Mouse (Mus musculus) CH12.LX (cell line): Measurements from ENCODE around the gene Fcer1g. TPM values are rescaled to one million over a fixed set of nuclear protein-coding genes. Genes with fewer than 3 reads are reported as not detected.

ENCODE experiments used
- DNase-seq: peaks from one replicate; pipeline ENCODE4 v3.0.0-alpha.2; 2013; ENCODE audit errors: extremely low read depth
- H3K27ac ChIP-seq: 2 replicates; pipeline ENCODE4 v1.5.1; 2012; ENCODE audit warnings: low read depth, mild to moderate bottlenecking, control low read depth, moderate library complexity; ENCODE audit not compliant: insufficient read depth
- H3K27me3 ChIP-seq: replicated peaks from 2 replicates; pipeline ENCODE3; 2012; ENCODE audit warnings: inconsistent platforms
- H3K36me3 ChIP-seq, 2 experiments: replicated peaks in 1 of 2; 2 replicates each; pipeline versions ENCODE3 to v1.6.1; 2012; ENCODE audit warnings: inconsistent platforms in 1 of 2, low read length in 1 of 2, mild to moderate bottlenecking in 1 of 2, mixed read lengths in 1 of 2, moderate library complexity in 1 of 2; ENCODE audit not compliant: control insufficient read depth in 1 of 2, insufficient read depth in 1 of 2
- H3K4me1 ChIP-seq, 2 experiments: 2 replicates each; pipeline ENCODE4 v1.6.1; 2012; ENCODE audit warnings: inconsistent platforms in 1 of 2, moderate library complexity in 1 of 2; ENCODE audit not compliant: insufficient read depth in 2 of 2, control insufficient read depth in 1 of 2
- H3K4me2 ChIP-seq: 2 replicates; pipeline ENCODE4 v1.6.1; 2012; ENCODE audit warnings: low read depth, mild to moderate bottlenecking, control low read depth; ENCODE audit not compliant: poor library complexity, insufficient read depth, severe bottlenecking
- H3K4me3 ChIP-seq, 3 experiments: fragments of 150-350 bp in 1 of 3; sonication (generic) in 1 of 3; replicated peaks in 1 of 3; 2 replicates each; pipeline versions ENCODE3 to v1.5.1; 2011 to 2012; ENCODE audit warnings: low read depth in 2 of 3, low read length in 2 of 3, mild to moderate bottlenecking in 2 of 3, moderate library complexity in 2 of 3, control low read depth in 1 of 3, improper control_type of control experiment in 1 of 3, inconsistent platforms in 1 of 3, mixed read lengths in 1 of 3; ENCODE audit not compliant: poor library complexity in 1 of 3
- H3K79me2 ChIP-seq: replicated peaks from 2 replicates; pipeline ENCODE4 v1.6.1; 2012; ENCODE audit warnings: mild to moderate bottlenecking, moderate library complexity; ENCODE audit not compliant: control insufficient read depth, poor library complexity, insufficient read depth, severe bottlenecking; ENCODE audit errors: extremely low read depth
- H3K9ac ChIP-seq: 2 replicates; pipeline ENCODE4 v1.6.1; 2012; ENCODE audit warnings: low read depth, mild to moderate bottlenecking, control low read depth, moderate library complexity; ENCODE audit not compliant: insufficient read depth
- H3K9me3 ChIP-seq: replicated peaks from 2 replicates; pipeline ENCODE3; 2012; ENCODE audit warnings: low read length, inconsistent platforms, mixed read lengths
- BHLHE40 ChIP-seq: IDR thresholded peaks from 2 replicates; pipeline ENCODE4 v1.6.1; 2011; ENCODE audit warnings: mild to moderate bottlenecking, low read depth, low read length, improper control_type of control experiment
- E2F4 ChIP-seq: IDR thresholded peaks from 2 replicates; pipeline ENCODE4 v1.6.1; 2011; ENCODE audit warnings: low read depth, low read length, improper control_type of control experiment; ENCODE audit not compliant: insufficient replicate concordance
- ETS1 ChIP-seq: conservative IDR thresholded peaks from 2 replicates; pipeline ENCODE4 v1.6.1; 2012; ENCODE audit warnings: low read depth, mild to moderate bottlenecking, inconsistent platforms, low read length, improper control_type of control experiment, moderate library complexity
- GABPA ChIP-seq: IDR thresholded peaks from 2 replicates; pipeline ENCODE4 v1.6.1; 2012; ENCODE audit warnings: low read depth, low read length, improper control_type of control experiment, inconsistent platforms; ENCODE audit not compliant: insufficient replicate concordance
- HCFC1 ChIP-seq: IDR thresholded peaks from 2 replicates; pipeline ENCODE4 v1.6.1; 2012; ENCODE audit warnings: low read depth, mild to moderate bottlenecking, inconsistent platforms, low read length, improper control_type of control experiment
- JUND ChIP-seq: conservative IDR thresholded peaks from 2 replicates; pipeline ENCODE4 v1.6.1; 2011; ENCODE audit warnings: low read depth, low read length, improper control_type of control experiment
- MAX ChIP-seq: IDR thresholded peaks from 2 replicates; pipeline ENCODE4 v1.6.1; 2011; ENCODE audit warnings: low read length, improper control_type of control experiment
- MAZ ChIP-seq: IDR thresholded peaks from 2 replicates; pipeline ENCODE4 v1.6.1; 2012; ENCODE audit warnings: low read depth, mild to moderate bottlenecking, inconsistent platforms, low read length, improper control_type of control experiment, moderate library complexity
- MXI1 ChIP-seq: IDR thresholded peaks from 2 replicates; pipeline ENCODE4 v1.6.1; 2011; ENCODE audit warnings: mild to moderate bottlenecking, low read depth, low read length, improper control_type of control experiment
- NELFE ChIP-seq: IDR thresholded peaks from 2 replicates; pipeline ENCODE4 v1.6.1; 2011; ENCODE audit warnings: low read depth, low read length, improper control_type of control experiment
- NRF1 ChIP-seq: IDR thresholded peaks from 2 replicates; pipeline ENCODE4 v1.6.1; 2014; ENCODE audit warnings: low read depth, mild to moderate bottlenecking, inconsistent platforms, low read length, improper control_type of control experiment, moderate library complexity
- PAX5 ChIP-seq: IDR thresholded peaks from 2 replicates; pipeline ENCODE4 v1.6.1; 2012; ENCODE audit warnings: low read length, inconsistent platforms, mixed read lengths
- POLR2A ChIP-seq: IDR thresholded peaks from 2 replicates; pipeline ENCODE4 v1.6.1; 2011; ENCODE audit warnings: low read depth, mild to moderate bottlenecking, improper control_type of control experiment, low read length
- POLR2AphosphoS2 ChIP-seq: IDR thresholded peaks from 2 replicates; pipeline ENCODE4 v1.6.1; 2011; ENCODE audit warnings: low read depth, low read length, improper control_type of control experiment
- RAD21 ChIP-seq: IDR thresholded peaks from 2 replicates; pipeline ENCODE4 v1.6.1; 2011; ENCODE audit warnings: low read depth, mild to moderate bottlenecking, low read length, improper control_type of control experiment, moderate library complexity
- RCOR1 ChIP-seq: conservative IDR thresholded peaks from 2 replicates; pipeline ENCODE4 v1.6.1; 2012; ENCODE audit warnings: low read depth, mild to moderate bottlenecking, inconsistent platforms, low read length, improper control_type of control experiment
- SMC3 ChIP-seq: IDR thresholded peaks from 2 replicates; pipeline ENCODE4 v1.6.1; 2011; ENCODE audit warnings: low read depth, low read length, improper control_type of control experiment
- TBP ChIP-seq: conservative IDR thresholded peaks from 2 replicates; pipeline ENCODE4 v1.6.1; 2011; ENCODE audit warnings: low read depth, low read length, improper control_type of control experiment
- TCF12 ChIP-seq: IDR thresholded peaks from 2 replicates; pipeline ENCODE4 v1.6.1; 2014; ENCODE audit warnings: low read depth, mild to moderate bottlenecking, inconsistent platforms, low read length, improper control_type of control experiment
- UBTF ChIP-seq: IDR thresholded peaks from 2 replicates; pipeline ENCODE4 v1.6.1; 2012; ENCODE audit warnings: low read depth, mild to moderate bottlenecking, inconsistent platforms, low read length, improper control_type of control experiment, moderate library complexity
- USF1 ChIP-seq: IDR thresholded peaks from 2 replicates; pipeline ENCODE4 v1.6.1; 2014; ENCODE audit warnings: low read depth, mild to moderate bottlenecking, inconsistent platforms, low read length, improper control_type of control experiment
- ZC3H11A ChIP-seq: IDR thresholded peaks from 2 replicates; pipeline ENCODE4 v1.6.1; 2012; ENCODE audit warnings: low read depth, mild to moderate bottlenecking, inconsistent platforms, low read length, improper control_type of control experiment
- ZNF384 ChIP-seq: IDR thresholded peaks from 2 replicates; pipeline ENCODE4 v1.6.1; 2012; ENCODE audit warnings: low read depth, low read length, improper control_type of control experiment, inconsistent platforms
- dilution Hi-C: fragments of 300-500 bp; cut with MboI; formaldehyde crosslinking; loops from 2 replicates; pipeline ENCODE4 v1.14.3; 2020; ENCODE audit warnings: low sequenced_read_pairs; ENCODE audit not compliant: extremely low pct_unique_long_range_greater_than_20kb, extremely low pct_ligation_motif_present
- in situ Hi-C: fragments of 300-500 bp; cut with MboI; formaldehyde crosslinking; loops from 3 replicates; pipeline ENCODE4 v1.14.3; 2019; ENCODE audit warnings: low sequenced_read_pairs, low pct_ligation_motif_present, low pct_unique_long_range_greater_than_20kb, mixed read lengths
- polyA plus RNA-seq: library from polyadenylated mRNA; unstranded; fragments of >175 nt; gene quantifications from 2 replicates; pipeline ENCODE4 v1.2.1, GENCODE M21; 2012; ENCODE audit warnings: low read depth; ENCODE audit not compliant: insufficient read length
- total RNA-seq, 2 experiments: library from RNA; depleted of rRNA; stranded (reverse); fragments of 300-350 nt in 1 of 2; fragments of >200 nt in 1 of 2; gene quantifications; 2 replicates each; pipeline ENCODE4 v1.2.3; 2012 to 2014

Fcer1g gene
- total and polyA plus RNA-seq, 3 experiments = 10.1 to 51.2 (median 31.3) TPM

DNA sequence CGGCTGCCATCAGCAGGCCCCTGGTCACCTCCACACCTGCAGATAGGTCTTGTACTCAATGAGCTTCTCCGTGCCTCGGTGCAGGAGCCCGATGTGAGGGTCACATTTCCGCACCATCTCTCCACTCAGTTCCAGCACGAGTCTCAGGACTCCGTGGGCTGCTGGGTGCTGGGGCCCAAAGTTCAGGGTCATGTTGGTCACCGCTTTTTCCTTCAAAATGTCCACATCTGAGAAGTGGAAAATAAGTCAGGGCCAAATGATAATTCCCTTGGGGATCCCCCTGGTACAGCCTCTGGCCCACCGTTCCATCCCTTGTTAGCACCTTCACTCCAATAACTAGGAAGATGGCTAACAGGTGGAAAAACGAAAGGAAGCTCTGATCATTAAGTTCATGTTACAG lies 6.7 kb upstream of the Fcer1g start:
- Histone ChIP-seq H3K79me2 (peaks cover 10% of the 10 kb centered on the region), H3K4me2 (no peak overlapping the region), H3K36me3 (peaks cover 77 to 94% of the 10 kb centered on the region in 2 experiments), H3K4me1 (peaks cover 0 to 14% of the 10 kb centered on the region in 2 experiments; a peak in 2 of 4 replicates), H3K9me3 (no peaks in the 10 kb centered on the region), H3K27ac (no peak overlapping the region), H3K9ac (no peak overlapping the region), H3K27me3 (no peaks in the 10 kb centered on the region), H3K4me3 (no peak overlapping the region)
- no peak for TF ChIP-seq POLR2AphosphoS2
- TF ChIP-seq ZNF384 = no peak
- TF ChIP-seq JUND = no peak
- TF ChIP-seq TBP = no peak
- no peak for TF ChIP-seq SMC3
- TF ChIP-seq NRF1 = no peak
- TF ChIP-seq TCF12 = no peak
- no peak for TF ChIP-seq RCOR1
- no peak for TF ChIP-seq HCFC1
- TF ChIP-seq RAD21 = no peak
- no peak for TF ChIP-seq UBTF
- no peak for TF ChIP-seq NELFE
- no peak for TF ChIP-seq ZC3H11A
- TF ChIP-seq PAX5 = no peak
- no peak for TF ChIP-seq ETS1
- no peak for TF ChIP-seq MXI1
- TF ChIP-seq MAX = no peak
- TF ChIP-seq GABPA = no peak
- no peak for TF ChIP-seq MAZ
- DNase-seq = no peak
- in situ Hi-C loops = no loop called here
- dilution Hi-C loops = no loop called here

DNA sequence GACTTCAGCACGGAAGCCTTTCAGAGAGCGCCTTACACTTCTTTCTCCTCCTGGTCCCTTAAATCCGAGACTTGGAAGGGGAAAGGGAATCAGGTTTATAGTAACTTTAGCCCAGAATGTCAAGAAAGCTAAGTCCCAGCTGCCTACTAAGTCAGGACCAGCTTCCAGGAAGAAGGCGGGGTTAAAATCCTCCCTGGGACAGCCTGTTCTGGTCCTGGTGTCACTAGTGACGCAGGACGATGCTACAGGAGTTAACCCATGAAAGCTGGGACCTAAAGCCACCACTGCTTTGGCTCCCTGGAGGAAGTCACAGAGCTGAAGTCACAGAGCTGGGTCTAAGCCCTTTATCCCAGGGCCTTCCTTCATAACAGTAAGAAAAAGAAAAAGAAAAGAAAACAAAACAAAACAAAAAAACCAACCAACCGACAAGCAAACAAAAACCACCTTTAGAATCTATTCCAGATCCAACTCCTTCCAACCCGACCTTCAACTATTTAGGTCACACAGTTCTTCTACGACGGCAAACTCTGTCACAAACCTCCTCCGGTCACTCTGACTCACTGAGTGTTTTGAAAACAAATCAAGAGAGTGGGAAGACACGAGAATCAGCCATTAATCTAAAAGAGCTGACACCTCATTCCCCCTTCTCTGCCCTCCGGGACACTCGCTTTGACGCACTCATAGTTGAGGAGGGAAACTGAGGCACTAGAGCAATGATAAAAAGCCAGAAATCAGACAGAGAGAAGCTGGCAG lies 6.0 kb upstream of the Fcer1g start:
- Histone ChIP-seq H3K36me3 (peaks cover 84 to 96% of the 10 kb centered on the region in 2 experiments), H3K9me3 (no peaks in the 10 kb centered on the region), H3K27ac (no peak overlapping the region)

More for the DNA sequence above, 6.0 kb upstream of the Fcer1g start:
- in situ Hi-C loops = no loop called here
- Histone ChIP-seq H3K4me2 (no peak overlapping the region), H3K79me2 (0 out of 2 replicates have a peak, but pooled peaks cover 4% of the 10 kb centered on the region), H3K9ac (no peak overlapping the region), H3K27me3 (no peaks in the 10 kb centered on the region), H3K4me3 (no peak overlapping the region)
- TF ChIP-seq POLR2A (no peak), USF1 (no peak), BHLHE40 (no peak), E2F4 (no peak)
- TF ChIP-seq, all 38 proteins: peak for 0
- dilution Hi-C loops = no loop called here
- no peak for DNase-seq
- peaks cover 0 to 9% of the 10 kb centered on the region in 2 experiments; a peak in 2 of 4 replicates for H3K4me1 ChIP-seq
